Mouse (Mus musculus): ENCODE results near the gene Cnga4. TPM values are rescaled to one million over a fixed set of nuclear protein-coding genes. Genes with fewer than 3 reads are reported as not detected.

The Cnga4 gene
- polyA plus RNA-seq, 1 experiment from 2014 or later: 0.05 TPM

Other genes with a start within 250 kb of the Cnga4 start
- not detected in 2 replicates for gene Olfr684, start 240.9 kb upstream of the Cnga4 start, polyA plus RNA-seq (2015; fragmentation: Nextera tagmentation; extraction: Ambion mirVana)
- not detected in 2 replicates for gene Olfr685, start 218.6 kb upstream of the Cnga4 start, polyA plus RNA-seq (2015; fragmentation: Nextera tagmentation; extraction: Ambion mirVana)
- not detected in 2 replicates for gene Olfr686, start 197.1 kb upstream of the Cnga4 start, polyA plus RNA-seq (2015; fragmentation: Nextera tagmentation; extraction: Ambion mirVana)
- not detected in 2 replicates for gene Olfr688, start 116.5 kb upstream of the Cnga4 start, polyA plus RNA-seq (2015; fragmentation: Nextera tagmentation; extraction: Ambion mirVana)
- not detected in 2 replicates for gene Olfr689, start 93.4 kb upstream of the Cnga4 start, polyA plus RNA-seq (2015; fragmentation: Nextera tagmentation; extraction: Ambion mirVana)
- not detected in 2 replicates for gene Olfr690, start 70.5 kb upstream of the Cnga4 start, polyA plus RNA-seq (2015; fragmentation: Nextera tagmentation; extraction: Ambion mirVana)
- gene Olfr691, start 62.3 kb upstream of the Cnga4 start, polyA plus RNA-seq (2015; fragmentation: Nextera tagmentation; extraction: Ambion mirVana): not detected in 2 replicates
- gene Olfr692, start 36.3 kb upstream of the Cnga4 start, polyA plus RNA-seq (2015; fragmentation: Nextera tagmentation; extraction: Ambion mirVana): not detected in 2 replicates
- not detected in 2 replicates for gene Gm5901, start 29.5 kb upstream of the Cnga4 start, polyA plus RNA-seq (2015; fragmentation: Nextera tagmentation; extraction: Ambion mirVana)
- 38.6 and 47.0 TPM in 2 replicates for gene Fam160a2, start 4.5 kb upstream of the Cnga4 start, polyA plus RNA-seq (2015; fragmentation: Nextera tagmentation; extraction: Ambion mirVana)
- not detected in 2 replicates for gene Cckbr, start 21.2 kb downstream of the Cnga4 start, polyA plus RNA-seq (2015; fragmentation: Nextera tagmentation; extraction: Ambion mirVana)
- 141 and 162 TPM in 2 replicates for gene Cavin3, start 77.7 kb downstream of the Cnga4 start, polyA plus RNA-seq (2015; fragmentation: Nextera tagmentation; extraction: Ambion mirVana)
- 62.6 and 65.0 TPM in 2 replicates for gene Smpd1, start 149.8 kb downstream of the Cnga4 start, polyA plus RNA-seq (2015; fragmentation: Nextera tagmentation; extraction: Ambion mirVana)
- gene Apbb1, start 177.1 kb downstream of the Cnga4 start, polyA plus RNA-seq (2015; fragmentation: Nextera tagmentation; extraction: Ambion mirVana): 37.4 and 38.2 TPM in 2 replicates
- gene Hpx, start 195.6 kb downstream of the Cnga4 start, polyA plus RNA-seq (2015; fragmentation: Nextera tagmentation; extraction: Ambion mirVana): 0.53 and 0.99 TPM in 2 replicates
- gene Trim3, start 229.0 kb downstream of the Cnga4 start, polyA plus RNA-seq (2015; fragmentation: Nextera tagmentation; extraction: Ambion mirVana): 38.9 and 39.7 TPM in 2 replicates
- gene Timm10b, start 235.5 kb downstream of the Cnga4 start, polyA plus RNA-seq (2015; fragmentation: Nextera tagmentation; extraction: Ambion mirVana): 185 and 190 TPM in 2 replicates
- 95.8 and 97.8 TPM in 2 replicates for gene Arfip2, start 235.8 kb downstream of the Cnga4 start, polyA plus RNA-seq (2015; fragmentation: Nextera tagmentation; extraction: Ambion mirVana)
- gene Gm45799, start 236.0 kb downstream of the Cnga4 start, polyA plus RNA-seq (2015; fragmentation: Nextera tagmentation; extraction: Ambion mirVana): 30.4 and 34.7 TPM in 2 replicates
- gene Dnhd1, start 246.3 kb downstream of the Cnga4 start, polyA plus RNA-seq (2015; fragmentation: Nextera tagmentation; extraction: Ambion mirVana): 0.88 and 1.4 TPM in 2 replicates